In genomic region chr1:171412001-171412441, GRCm38 (mm10) we compare ENCODE assay signal across 8 mouse cellular contexts. TPM values are rescaled to one million over a fixed set of nuclear protein-coding genes. Genes with fewer than 3 reads are reported as not detected.
DNase-seq lines count a peak whose midpoint lies in the region; ATAC-seq and TF ChIP-seq lines count a peak whose summit lies in the region.

No protein-coding gene starts in this region.

- intact Hi-C loops in heart, postnatal 36 days (cut with DNase I), result loop anchor here (1.0 to 5.0 kb wide), 3 partner anchors 25 to 120 kb away; partner anchors contain the start of gene F11r
- intact Hi-C loops in left cerebral cortex, postnatal 36 days (cut with DNase I), result loop anchor here (5.0 to 10.0 kb wide), 2 partner anchors 65 to 297 kb away; partner anchors contain the start of gene Cfap126

- no peak for TF ChIP-seq POLR2A in cerebellum, adult 2 months (IDR thresholded peaks at IDR 0.05; ENCODE audit: borderline replicate concordance, insufficient read depth, low read length)

- H3K4me1 ChIP-seq in cerebellum, adult 2 months (ENCODE audit: control insufficient read depth, insufficient read depth, low read length), result no peaks in the 10 kb centered on the region; the same call in 1 of the 2 replicates
- peaks cover 20% of the 10 kb centered on the region for H3K4me1 ChIP-seq in embryonic facial prominence, embryonic 13.5 days

- H3K27me3 ChIP-seq in cerebellum, adult 2 months (ENCODE audit: control insufficient read depth, insufficient read depth, low read length), result no peaks in the 10 kb centered on the region
- H3K27me3 ChIP-seq in embryonic facial prominence, embryonic 13.5 days, result peaks cover 22% of the 10 kb centered on the region

- peak overlapping the region; percentile 94 for H3K9ac ChIP-seq in embryonic facial prominence, embryonic 13.5 days

- peaks cover 23% of the 10 kb centered on the region for H3K36me3 ChIP-seq in embryonic facial prominence, embryonic 13.5 days

- TF ChIP-seq CTCF in cerebellum, adult 2 months (IDR thresholded peaks at IDR 0.05; ENCODE audit: borderline replicate concordance, insufficient read depth, low read depth, low read length), result no peak

- WGBS in cerebellum, adult 2 months, result under 1% methylated on average over 20 of the region's 20 CpGs
- WGBS in embryonic facial prominence, embryonic 13.5 days, result 1% methylated on average over 20 of the region's 20 CpGs

- H3K4me3 ChIP-seq in cerebellum, adult 2 months (replicated peaks; ENCODE audit: insufficient read depth, low read depth, low read length), result peak overlapping the region; percentile 81
- peak overlapping the region; percentile 89 for H3K4me3 ChIP-seq in embryonic facial prominence, embryonic 13.5 days

- DNase-seq in cerebellum, adult 2 months, result peak; percentile 24 to 34
- DNase-seq in cerebellum, adult 8-10 months, result no peak
- DNase-seq in MN1 (ENCODE audit: low spot score), result peak; percentile 70
- peak; percentile 55 to 64 for DNase-seq in heart, postnatal 36 days
- DNase-seq in left cerebral cortex, postnatal 36 days (ENCODE audit: low spot score in 2 of 2), result peak; percentile 28 to 40
- DNase-seq in spleen, postnatal 10 days (ENCODE audit: low spot score in 2 of 2), result peak; percentile 45 to 58

- H3K27ac ChIP-seq in cerebellum, adult 2 months (ENCODE audit: insufficient read depth, low read length), result 0 out of 2 replicates have a peak overlapping the region, but pooled peaks have one; percentile 72
- H3K27ac ChIP-seq in embryonic facial prominence, embryonic 13.5 days, result peak overlapping the region; percentile 95

- peak overlapping the region; percentile 71 for H3K4me2 ChIP-seq in embryonic facial prominence, embryonic 13.5 days

- ATAC-seq in embryonic facial prominence, embryonic 13.5 days (ENCODE audit: insufficient number of reproducible peaks, insufficient read depth, low FRiP score, low TSS enrichment, low read depth), result no peak
- ATAC-seq in megakaryocyte progenitor cell, adult 5-6 weeks (replicated peaks; ENCODE audit: poor library complexity), result peak; percentile 38

- no peaks in the 10 kb centered on the region for H3K9me3 ChIP-seq in embryonic facial prominence, embryonic 13.5 days

RNA-seq across cellular contexts. Expression of gene Usf1, which starts 0.9 kb away (rescaled TPM):
- polyA plus RNA-seq in cerebellum, adult 2 months (2012; rRNA removed), result 98.7 and 107 TPM in 2 replicates
- 95.6 and 108 TPM in 2 replicates for polyA plus RNA-seq in embryonic facial prominence, embryonic 13.5 days (2015; fragmentation: Nextera tagmentation; extraction: Ambion mirVana)
- 10 to 100 TPM; 41.0 to 52.1 TPM for total RNA-seq in heart, postnatal 36 days (2021)
- 100 to 1,000 TPM; 107 to 113 TPM for total RNA-seq in left cerebral cortex, postnatal 36 days (2021)
- total RNA-seq in megakaryocyte progenitor cell, adult 5-6 weeks (2015), result 16.3 and 17.1 TPM in 2 replicates
- 61.3 and 64.3 TPM in 2 replicates for total RNA-seq in megakaryocyte progenitor cell, adult 5-6 weeks (2017)

RNA-seq across cellular contexts. Expression of gene Tstd1, which starts 6.7 kb away (rescaled TPM):
- 2.2 and 3.2 TPM in 2 replicates for polyA plus RNA-seq in cerebellum, adult 2 months (2012; rRNA removed)
- polyA plus RNA-seq in embryonic facial prominence, embryonic 13.5 days (2015; fragmentation: Nextera tagmentation; extraction: Ambion mirVana), result 8.1 and 8.5 TPM in 2 replicates
- 1 to 10 TPM; 1.2 to 1.6 TPM for total RNA-seq in heart, postnatal 36 days (2021)
- total RNA-seq in left cerebral cortex, postnatal 36 days (2021), result 1 to 10 TPM; 1.1 to 1.9 TPM
- 0.42 and 0.67 TPM in 2 replicates for total RNA-seq in megakaryocyte progenitor cell, adult 5-6 weeks (2015)
- total RNA-seq in megakaryocyte progenitor cell, adult 5-6 weeks (2017), result 1.9 and 3.8 TPM in 2 replicates

RNA-seq across cellular contexts. Expression of gene Arhgap30, which starts 23.3 kb away (rescaled TPM):
- 0.65 and 0.68 TPM in 2 replicates for polyA plus RNA-seq in cerebellum, adult 2 months (2012; rRNA removed)
- 1.1 and 1.3 TPM in 2 replicates for polyA plus RNA-seq in embryonic facial prominence, embryonic 13.5 days (2015; fragmentation: Nextera tagmentation; extraction: Ambion mirVana)
- total RNA-seq in heart, postnatal 36 days (2021), result 1 to 10 TPM; 2.7 to 2.9 TPM
- total RNA-seq in left cerebral cortex, postnatal 36 days (2021), result 1 to 10 TPM; 1.7 to 1.8 TPM
- total RNA-seq in megakaryocyte progenitor cell, adult 5-6 weeks (2015), result 30.2 and 31.7 TPM in 2 replicates
- 68.0 and 70.5 TPM in 2 replicates for total RNA-seq in megakaryocyte progenitor cell, adult 5-6 weeks (2017)

RNA-seq across cellular contexts. Expression of gene F11r, which starts 25.3 kb away (rescaled TPM):
- 8.7 and 10.1 TPM in 2 replicates for polyA plus RNA-seq in cerebellum, adult 2 months (2012; rRNA removed)
- polyA plus RNA-seq in embryonic facial prominence, embryonic 13.5 days (2015; fragmentation: Nextera tagmentation; extraction: Ambion mirVana), result 39.2 TPM in 2 replicates
- total RNA-seq in heart, postnatal 36 days (2021), result 10 to 100 TPM; 38.7 to 43.2 TPM
- total RNA-seq in left cerebral cortex, postnatal 36 days (2021), result 1 to 10 TPM; 4.9 to 5.3 TPM
- 0.15 and 0.44 TPM in 2 replicates for total RNA-seq in megakaryocyte progenitor cell, adult 5-6 weeks (2015)
- total RNA-seq in megakaryocyte progenitor cell, adult 5-6 weeks (2017), result 0.68 TPM in 1 of 2 replicates, not detected in the other

RNA-seq across cellular contexts. Expression of gene Nectin4, which starts 42.1 kb away (rescaled TPM):
- 11.9 and 12.5 TPM in 2 replicates for polyA plus RNA-seq in cerebellum, adult 2 months (2012; rRNA removed)
- 19.0 and 21.6 TPM in 2 replicates for polyA plus RNA-seq in embryonic facial prominence, embryonic 13.5 days (2015; fragmentation: Nextera tagmentation; extraction: Ambion mirVana)
- under 1 TPM; 0.08 to 0.30 TPM for total RNA-seq in heart, postnatal 36 days (2021)
- 1 to 10 TPM; 2.3 to 3.9 TPM for total RNA-seq in left cerebral cortex, postnatal 36 days (2021)
- total RNA-seq in megakaryocyte progenitor cell, adult 5-6 weeks (2015), result 0.15 and 0.49 TPM in 2 replicates
- total RNA-seq in megakaryocyte progenitor cell, adult 5-6 weeks (2017), result 0.37 and 0.84 TPM in 2 replicates

Comparison
In these comparisons a context has a peak if more than half of its experiments do, and no peak if none do; other contexts are left out.
1. RNA of gene Arhgap30, which starts 23.3 kb away (total RNA-seq): 30.2 to 70.5 TPM in megakaryocyte progenitor cell, adult 5-6 weeks; 2.7 to 2.9 TPM in heart, postnatal 36 days and 1.7 to 1.8 TPM in left cerebral cortex, postnatal 36 days; every median in the first group is over 4 times any median in the second.